Mouse (Mus musculus) adrenal gland, adult 18-20 months (tissue): ENCODE data around the gene Ntrk1. TPM values are rescaled to one million over a fixed set of nuclear protein-coding genes. Genes with fewer than 3 reads are reported as not detected.
A peak's percentile ranks its signal among the peaks of the same experiment; 100 is the strongest.
"Not testable (repeated sequence)": the region's sequence is repeated elsewhere in the genome, so short reads cannot be mapped to it uniquely, and the experiment has no call there.

ENCODE experiments used
- DNase-seq, 2 experiments: peaks; one replicate each; pipeline ENCODE4 v3.0.0; 2021 to 2022; ENCODE audit warnings: low spot score in 2 of 2
- long read RNA-seq, 2 experiments: library from polyadenylated mRNA; stranded (forward); transcript quantifications; one replicate each; pipeline ENCODE4 v2.0.0; 2021
- total RNA-seq, 2 experiments: library from RNA; stranded (reverse); gene quantifications; 1 replicate in 1 of 2; 2 replicates in 1 of 2; pipeline ENCODE4 v1.2.3; 2021

The Ntrk1 gene
- 10 to 100 TPM in 1 of 2 experiments, 1 to 10 TPM in 1; 7.1 to 12.5 TPM for total RNA-seq
- long read RNA-seq, experiment 1, partial matches to known transcripts, result 0 of 5 reads
- long read RNA-seq, experiment 1, other reads (novel, unspliced or antisense), result 5 of 5 reads
- long read RNA-seq, experiment 2, partial matches to known transcripts, result 3 of 5 reads
- long read RNA-seq, experiment 2, other reads (novel, unspliced or antisense), result 2 of 5 reads

DNA sequence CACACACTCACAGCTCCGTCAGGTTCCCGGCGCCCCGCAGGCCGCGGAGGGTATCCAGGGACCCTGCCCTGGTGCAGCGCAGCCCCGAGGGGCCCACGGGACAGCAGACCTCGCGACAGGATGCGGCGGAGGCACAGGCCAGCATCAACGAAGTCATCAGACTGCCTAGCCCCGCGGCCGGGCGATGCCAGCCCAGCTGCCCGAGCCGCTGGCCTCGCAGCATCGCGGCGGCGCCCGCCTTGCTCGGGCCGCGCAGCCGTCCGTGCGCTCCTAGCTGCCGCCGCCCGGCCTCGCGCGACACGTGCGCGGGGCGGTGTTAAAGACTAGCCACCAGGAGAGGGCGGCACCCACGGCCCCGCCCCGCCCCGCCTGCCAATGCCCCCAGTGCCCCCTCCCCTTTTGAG, at the start of gene Ntrk1:
TSS of gene Ntrk1 (minus strand) at position 241 of the 404 bp plus-strand sequence.
- DNase-seq, result no peak

DNA sequence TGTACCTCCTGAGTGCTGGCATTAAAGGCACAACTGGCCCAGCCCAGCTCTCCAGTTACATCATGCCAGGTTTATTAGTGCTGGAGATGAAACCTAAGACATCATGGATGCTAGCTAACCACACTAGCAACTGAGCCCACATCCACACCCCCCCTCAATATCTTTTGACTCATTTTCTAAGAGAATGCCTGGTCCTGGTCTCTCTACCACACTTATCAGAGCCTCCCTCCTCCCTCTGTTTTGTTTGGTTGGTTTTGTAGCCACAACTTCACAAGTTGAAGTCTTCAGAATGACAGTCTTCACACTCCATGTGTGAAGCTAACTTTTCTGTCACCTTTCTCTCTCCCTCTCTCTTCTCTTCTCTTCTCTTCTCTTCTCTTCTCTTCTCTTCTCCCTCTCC, 45.9 kb upstream of the Ntrk1 start:
- no peak for DNase-seq

DNA sequence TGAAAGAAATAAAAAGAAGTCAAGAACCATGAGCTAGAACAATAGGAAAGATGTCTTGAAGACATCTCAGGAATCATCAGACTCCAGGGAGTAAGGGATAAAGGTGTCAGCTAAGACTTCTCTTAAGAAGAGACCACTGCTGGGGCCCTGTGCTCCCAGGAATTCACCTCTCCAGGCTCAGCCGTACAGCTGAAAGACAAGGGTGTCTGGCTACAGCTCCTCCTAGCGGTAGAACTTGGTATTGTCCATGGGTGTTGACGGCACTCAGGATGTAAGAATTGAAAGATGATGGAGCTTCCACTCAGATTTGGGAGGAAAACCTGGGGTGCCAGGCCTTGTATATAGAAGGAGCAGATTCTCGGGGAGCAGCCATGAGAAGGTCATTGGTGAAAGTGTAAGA, 43.7 kb upstream of the Ntrk1 start:
- DNase-seq, result peak; percentile 78 to 82

DNA sequence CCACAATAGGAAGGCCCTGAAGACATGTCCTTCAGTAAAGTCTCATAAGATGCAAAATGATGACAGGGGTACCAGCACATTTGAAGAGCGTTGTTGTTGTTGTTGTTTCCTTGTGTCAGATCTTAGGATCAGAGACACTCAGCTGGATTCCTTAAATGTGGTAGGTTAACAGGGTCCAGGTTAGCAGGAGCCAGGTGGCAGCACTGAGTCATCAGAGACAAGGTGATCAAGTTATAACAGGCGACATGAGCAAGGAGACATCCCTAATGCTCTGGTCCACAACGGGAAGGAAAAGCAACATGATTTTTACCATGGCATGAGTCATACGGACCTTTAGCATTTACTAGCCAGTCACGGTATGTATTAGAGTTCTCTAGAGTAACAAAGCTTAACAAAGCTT, 38.5 kb upstream of the Ntrk1 start:
- DNase-seq, result no peak

DNA sequence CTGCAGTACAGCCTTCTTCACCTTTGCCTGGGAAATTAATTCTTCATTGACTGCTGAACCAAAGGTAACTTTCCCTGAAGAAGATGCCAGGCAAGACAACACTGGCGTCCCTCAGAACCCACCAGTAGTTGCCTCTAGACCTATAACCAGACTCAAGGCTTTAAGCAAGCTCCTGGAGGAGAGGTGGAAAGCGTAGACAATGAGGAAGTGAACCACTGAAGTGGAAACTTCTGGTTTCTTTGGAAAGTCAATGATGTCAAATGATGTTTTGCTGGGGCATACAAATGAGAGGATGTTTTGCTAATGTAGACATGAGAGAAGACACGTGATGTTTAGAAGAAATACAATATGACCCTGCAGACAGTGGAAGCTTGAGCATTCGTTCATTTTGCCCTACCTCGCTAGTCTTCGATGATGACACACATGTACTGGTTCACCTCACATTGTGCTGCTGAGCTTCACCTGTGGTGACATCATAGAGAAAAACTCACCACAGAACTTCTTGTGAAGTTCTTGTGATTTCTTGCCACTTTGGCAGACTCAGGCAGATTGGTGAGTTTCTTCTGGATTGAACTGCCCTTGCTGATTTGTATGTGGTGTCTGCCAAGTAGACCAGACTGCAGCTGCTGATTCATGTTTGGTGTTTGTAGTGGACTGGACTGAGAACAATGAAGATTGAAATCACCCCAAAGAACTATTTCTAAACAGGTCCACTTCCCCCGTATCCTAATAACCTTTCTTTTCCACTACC, 37.3 kb upstream of the Ntrk1 start:
- DNase-seq, result no peak

DNA sequence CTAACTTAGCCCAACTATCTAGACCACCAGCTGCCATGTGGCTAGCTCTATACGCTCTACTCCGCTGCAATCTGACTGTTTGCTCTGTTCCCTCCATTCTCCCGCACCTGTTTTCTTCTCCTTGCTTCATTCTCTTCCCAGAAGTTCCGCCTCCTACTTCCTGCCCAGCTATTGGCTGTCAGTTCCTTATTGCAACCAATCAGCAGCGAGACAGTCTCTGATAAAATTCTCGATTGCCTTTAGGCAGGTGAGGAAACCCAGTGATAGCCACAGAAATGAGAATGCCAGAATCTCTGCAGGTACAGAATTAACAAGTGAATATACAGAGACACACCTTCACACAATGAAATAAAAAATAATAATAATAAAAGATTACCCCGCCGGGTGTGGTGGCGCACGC, 34.1 kb upstream of the Ntrk1 start:
- no peak for DNase-seq

DNA sequence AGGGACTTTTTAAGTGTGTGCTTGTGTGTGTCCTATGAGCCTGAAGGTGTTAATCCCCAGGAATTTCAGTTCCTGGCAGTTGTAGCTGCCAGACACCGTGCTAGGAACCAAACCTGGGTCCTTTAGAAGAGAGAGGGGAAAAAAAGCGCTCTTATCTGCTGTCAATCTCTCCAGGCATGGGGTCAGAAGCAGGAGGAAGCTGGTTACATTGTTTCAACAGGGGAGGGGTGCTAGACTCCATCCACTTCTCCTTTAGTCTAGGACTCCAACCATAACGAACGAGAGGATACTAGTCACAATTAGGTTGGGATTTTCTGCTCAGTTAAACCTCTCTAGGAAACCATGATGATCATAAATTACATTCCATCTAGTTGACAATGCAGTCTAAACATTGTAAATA, 33.5 kb upstream of the Ntrk1 start:
- DNase-seq, result no peak

DNA sequence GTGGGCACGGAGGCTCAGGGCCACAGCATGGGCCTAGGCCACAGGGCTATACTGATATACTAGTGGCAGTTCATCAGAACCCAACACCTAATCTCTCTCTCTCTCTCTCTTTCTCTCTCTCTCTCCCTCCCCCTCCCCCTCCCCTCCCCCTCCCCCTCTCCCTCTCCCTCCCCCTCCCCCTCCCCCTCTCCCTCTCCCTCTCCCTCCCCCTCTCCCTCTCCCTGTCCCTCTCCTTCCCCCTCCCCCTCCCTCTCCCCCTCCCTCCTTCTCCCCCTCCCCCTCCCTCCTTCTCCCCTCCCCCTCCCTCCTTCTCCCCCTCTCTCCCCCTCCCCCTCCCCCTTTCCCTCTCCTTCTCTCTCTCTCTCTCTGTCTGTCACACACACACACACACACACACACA, 29.2 kb upstream of the Ntrk1 start, which contains the start of gene Pear1:
TSS of gene Pear1 (minus strand) at position 101 of the 400 bp plus-strand sequence.
- DNase-seq, result not testable (repeated sequence)

DNA sequence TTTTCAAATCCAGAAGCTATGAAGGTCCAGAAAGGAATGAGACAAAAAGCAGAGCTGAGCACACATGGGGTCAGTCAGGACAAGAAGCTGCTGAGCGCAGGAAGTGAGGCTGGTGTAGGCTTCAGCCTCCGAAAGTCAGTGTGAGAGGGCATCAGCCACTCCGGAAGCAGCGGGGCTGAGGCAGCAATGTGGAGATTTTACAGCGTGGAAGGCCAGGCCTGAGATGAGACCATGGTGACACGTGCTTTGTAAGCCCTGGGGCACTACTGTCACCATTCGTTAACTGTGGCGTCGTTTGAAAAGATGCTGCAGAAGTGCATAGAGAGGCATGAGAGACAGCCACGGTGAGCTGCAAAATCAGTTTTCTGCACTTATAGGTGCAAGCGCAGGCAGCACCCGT, 23.3 kb upstream of the Ntrk1 start:
- no peak for DNase-seq

DNA sequence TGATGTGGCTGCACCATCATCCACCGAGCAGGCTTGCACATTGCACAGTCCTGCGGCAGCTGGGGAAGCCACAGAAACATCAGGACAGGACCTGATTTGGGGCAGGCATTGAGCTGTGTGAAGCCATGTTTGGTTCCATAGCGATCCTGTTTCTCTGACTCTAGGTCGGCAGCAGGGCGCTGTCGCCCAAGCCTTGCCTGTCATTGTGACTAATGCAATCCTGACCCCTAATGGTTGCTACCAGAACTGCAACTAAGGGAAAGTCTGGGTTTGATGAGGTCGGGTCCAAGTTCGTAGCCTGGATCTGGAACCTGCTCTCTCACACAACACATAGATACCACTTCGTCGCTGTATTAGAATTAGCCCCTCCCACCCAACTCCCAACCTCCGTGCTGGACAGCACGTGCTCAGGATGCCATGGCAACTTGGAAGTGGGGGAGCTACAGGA, 21.7 kb upstream of the Ntrk1 start:
- DNase-seq, result peak; percentile 67 to 74

DNA sequence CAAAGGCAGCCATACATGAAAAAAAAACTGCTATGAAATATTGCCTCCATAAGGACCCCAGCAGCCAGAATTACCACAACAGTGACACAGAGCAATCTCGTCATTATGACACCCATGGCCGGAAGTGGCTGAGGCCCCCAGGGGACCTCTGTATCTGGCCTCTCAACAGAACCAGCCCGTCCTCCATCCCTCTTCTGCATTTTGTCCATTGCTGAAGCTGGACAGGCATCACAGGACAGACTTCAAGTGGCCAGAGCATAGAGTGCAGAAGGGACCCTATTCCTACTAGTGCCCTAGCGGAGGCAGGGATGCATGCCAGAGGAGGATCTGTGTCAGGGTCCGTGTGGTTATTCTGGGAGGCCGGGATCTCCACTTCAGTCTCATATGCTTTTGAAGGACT, 21.2 kb upstream of the Ntrk1 start:
- no peak for DNase-seq

DNA sequence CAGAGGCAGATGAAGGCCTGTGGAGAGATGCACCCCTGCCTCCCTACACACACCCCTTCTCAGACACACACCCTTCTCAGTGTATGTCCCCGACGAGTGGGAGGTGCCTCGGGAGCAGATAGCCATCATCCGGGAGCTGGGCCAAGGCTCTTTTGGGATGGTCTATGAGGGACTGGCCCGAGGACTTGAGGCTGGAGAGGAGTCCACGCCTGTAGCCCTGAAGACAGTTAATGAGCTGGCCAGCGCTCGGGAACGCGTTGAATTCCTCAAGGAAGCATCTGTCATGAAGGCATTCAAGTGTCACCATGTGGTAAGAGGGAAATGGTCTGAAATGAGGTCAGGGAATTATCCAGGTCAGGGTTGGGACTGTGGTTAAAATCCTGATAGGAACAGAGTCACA, 17.9 kb upstream of the Ntrk1 start:
- DNase-seq, result no peak

DNA sequence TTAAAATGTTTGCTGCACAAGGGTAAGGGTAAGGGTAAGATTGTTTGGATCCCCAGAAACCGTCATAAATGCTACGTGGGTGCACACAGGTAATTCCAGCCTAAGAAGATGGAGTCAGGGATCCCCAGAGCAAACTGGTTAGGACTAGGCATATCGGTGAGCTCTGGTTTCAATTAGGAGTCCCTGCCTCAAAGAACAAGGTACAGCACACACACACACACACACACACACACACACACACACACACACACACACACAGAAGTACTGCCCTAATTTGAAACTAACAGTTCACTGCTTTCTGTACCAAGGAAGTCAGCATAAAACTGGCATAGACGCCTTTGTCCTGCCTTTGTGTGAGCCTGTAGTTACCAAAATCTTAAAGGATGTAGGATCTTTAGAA, 17.5 kb upstream of the Ntrk1 start:
- DNase-seq, result no peak

DNA sequence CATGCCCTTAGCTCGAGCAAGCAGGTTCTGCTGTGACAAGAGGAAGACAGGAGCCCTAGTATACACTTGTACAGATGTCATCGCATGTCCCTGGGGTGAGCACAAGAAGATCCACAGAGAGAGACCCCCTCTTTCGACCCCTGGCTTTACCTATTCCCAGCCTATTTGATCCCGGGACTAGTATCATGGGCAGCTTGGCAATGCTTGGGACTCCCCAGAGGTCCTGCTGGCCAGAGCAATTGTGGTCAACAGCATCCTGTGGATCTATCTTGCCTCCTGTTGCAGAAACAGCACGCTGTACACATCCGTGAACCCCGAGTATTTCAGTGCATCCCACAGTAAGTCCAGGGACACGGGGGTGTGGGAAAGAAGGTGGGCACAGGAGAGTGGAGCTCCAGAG, 16.3 kb upstream of the Ntrk1 start:
- DNase-seq, result no peak

DNA sequence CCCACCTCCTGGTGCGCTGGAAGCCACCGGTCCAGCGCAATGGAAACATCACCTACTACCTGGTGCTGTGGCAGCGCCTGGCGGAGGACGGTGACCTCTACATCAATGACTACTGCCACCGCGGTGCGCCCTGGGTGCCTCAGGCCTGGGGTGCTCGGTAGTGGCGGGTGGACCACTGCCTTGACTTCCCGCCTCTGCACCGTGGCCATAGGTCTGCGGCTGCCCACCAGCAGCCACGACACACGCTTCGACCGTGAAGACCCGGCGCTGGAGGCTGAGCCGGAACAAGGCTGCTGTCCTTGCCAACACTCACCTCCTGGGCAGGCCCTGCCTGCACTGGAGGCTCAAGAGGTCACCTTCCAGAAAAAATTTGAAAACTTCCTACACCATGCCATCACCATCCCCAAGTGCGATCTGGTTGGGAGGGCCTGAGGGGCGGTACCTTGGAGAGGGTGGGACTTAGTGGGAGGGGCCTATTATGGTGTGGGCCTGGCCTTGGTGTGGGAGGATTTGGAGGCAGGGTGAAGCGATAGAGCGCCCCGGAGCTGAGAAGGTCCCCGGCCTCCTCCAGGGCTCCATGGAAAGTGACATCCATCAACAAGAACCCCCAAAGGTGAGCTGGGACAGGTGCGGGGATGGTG, 14.5 kb upstream of the Ntrk1 start:
- DNase-seq, result no peak

DNA sequence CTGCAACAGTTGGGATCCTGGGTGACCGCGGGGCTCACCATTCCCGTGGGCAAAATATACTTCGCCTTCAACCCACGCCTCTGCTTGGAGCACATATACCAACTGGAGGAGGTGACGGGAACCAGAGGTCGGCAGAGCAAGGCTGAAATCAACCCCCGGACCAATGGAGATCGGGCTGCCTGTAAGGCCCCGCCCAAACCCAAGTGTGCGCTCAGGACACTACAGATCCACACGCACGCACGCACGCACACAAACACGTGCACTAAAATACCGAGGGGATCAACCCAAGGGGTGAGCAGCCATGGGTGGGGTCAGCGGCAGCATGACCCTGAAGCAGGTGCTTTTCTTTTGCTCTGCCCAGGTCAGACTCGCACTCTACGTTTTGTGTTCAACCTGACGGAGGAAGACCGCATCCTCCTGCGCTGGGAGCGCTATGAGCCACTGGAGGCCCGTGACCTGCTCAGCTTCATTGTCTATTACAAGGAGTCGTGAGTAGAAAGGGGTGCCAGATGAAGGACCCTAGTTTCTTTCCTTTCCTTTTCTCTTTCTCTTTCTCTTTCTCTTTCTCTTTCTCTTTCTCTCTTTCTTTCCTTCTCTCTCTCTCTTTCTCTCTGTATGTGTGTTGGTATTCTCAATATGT, 9.2 kb upstream of the Ntrk1 start:
- DNase-seq, result no peak

DNA sequence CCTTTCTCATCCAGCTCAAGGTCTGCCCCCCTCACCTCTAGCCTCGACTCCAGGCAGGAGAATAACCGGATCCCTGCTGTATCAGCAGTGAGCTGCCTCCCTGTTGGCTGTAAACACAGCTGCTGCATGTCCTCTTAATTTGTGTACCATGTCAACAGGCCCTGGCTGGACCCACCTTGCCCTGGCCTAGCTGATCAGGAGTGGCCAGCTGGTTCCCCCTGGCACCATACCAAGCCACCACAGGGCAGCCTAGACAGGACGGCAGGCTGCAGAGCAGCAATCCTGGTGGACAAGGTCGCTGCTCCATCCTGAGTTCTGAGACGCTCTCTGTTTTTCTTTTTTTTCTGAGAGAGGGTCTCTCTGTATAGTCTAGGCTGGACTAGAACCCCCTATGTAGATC, 6.7 kb upstream of the Ntrk1 start:
- no peak for DNase-seq

DNA sequence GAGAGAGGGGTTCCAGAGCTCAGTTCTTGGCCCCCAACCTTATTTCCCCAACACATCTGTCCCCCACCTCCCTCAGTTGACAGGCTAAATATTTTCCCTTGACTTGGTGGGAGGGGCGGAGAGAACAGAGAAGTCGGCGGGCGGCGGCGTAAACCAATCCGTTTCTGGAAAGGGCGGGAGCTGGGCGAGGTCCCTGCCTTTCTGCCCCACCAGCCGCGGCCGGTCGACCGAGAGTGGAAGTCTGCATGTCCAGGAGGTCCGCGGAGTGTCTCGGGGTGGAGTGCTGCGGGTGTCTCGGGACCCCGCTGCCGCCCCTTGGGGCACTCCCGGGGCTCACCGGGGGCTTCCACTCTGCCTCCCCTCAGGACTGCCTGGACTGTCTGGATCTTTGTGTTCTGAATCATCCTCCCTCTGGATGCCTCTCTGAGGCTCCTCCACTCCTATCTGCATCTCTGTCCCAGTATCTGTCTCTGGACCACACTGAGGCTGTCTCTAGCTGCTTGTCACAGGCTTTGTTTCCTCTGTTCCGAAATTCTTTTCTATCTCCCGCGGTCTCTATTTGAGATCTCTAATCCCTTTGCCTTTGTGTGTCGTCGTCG, 1.9 kb upstream of the Ntrk1 start, which contains the start of gene Insrr:
TSS of gene Insrr (plus strand) at position 216 of the 599 bp plus-strand sequence.
- DNase-seq, result no peak

DNA sequence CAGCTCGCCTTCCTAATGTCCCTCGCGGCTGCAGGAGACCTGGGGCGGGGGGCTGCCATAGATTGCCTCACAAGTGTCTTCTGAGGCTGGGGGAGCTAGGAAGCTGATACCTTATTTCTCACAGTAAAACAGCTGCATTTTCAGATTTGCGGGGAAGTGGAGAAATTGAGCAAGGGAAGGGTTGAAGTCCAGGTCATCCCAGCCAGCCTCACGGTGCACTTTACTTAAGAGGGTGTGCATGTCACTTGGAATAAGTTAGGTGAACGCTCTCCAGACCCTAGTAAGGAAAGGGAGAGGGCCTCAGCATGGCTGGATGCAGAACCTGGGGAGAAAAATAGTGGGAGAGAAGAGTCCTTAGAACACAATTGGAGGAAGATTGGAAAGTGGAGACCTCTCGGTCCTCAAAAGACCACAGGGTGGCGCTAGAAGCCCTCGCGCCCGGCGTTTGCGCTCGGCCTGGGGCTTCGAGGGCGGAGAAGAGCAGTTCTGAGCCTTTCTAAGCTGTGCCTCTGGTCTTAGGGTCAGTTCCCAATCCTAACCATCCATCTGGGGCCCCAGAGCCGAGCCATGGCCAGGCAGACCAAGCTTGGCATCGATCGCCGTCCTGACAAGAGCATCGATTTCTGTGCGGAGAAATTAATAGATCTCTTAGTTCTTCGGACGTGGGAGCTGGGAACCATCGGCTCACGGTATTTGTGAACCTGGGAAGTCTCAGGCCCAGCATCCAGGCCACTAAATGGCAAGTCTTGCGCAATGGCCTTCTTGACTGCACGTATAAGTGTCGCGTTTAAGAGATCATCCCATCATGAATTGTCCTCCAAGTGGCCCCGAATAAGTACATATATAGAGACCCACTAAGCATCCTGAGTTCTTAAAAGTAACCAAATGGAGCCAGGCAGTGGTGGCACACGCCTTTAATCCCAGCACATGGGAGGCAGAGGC, 645 bp upstream of the Ntrk1 start:
- peak; percentile 57 to 58 for DNase-seq

DNA sequence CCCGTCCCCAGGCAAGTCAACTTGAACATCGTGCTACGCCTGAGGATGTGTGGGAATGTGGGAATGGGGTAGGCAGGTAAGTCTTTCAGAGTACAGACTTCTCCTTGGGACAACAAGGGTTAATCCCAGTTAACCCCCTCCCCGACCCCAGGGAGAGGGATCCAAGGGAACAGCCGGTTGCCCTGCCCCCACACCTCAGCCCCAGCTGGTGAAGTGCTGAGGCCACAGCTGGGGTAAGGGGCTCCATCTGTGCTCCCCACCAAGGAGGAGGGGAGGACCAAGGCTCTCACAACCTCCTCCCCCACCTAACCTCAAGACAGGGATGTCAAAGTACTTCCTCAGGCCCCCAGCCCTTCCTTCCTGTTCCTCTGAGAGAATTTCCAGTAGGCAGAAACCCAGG, 5.2 kb downstream of the Ntrk1 start:
- DNase-seq, result no peak
